Mouse (Mus musculus) urinary bladder, postnatal 4 days (tissue): ENCODE data around the gene 0610040J01Rik.

Experiments
- DNase-seq, 2 experiments: peaks; one replicate each; pipeline ENCODE4 v3.0.0; 2021 to 2022; ENCODE audit warnings: low spot score in 2 of 2

The 0610040J01Rik gene

GRCm38 (mm10) chr5:63903329-63903728, 91.2 kb downstream of the 0610040J01Rik start:
- DNase-seq = no peak

DNA sequence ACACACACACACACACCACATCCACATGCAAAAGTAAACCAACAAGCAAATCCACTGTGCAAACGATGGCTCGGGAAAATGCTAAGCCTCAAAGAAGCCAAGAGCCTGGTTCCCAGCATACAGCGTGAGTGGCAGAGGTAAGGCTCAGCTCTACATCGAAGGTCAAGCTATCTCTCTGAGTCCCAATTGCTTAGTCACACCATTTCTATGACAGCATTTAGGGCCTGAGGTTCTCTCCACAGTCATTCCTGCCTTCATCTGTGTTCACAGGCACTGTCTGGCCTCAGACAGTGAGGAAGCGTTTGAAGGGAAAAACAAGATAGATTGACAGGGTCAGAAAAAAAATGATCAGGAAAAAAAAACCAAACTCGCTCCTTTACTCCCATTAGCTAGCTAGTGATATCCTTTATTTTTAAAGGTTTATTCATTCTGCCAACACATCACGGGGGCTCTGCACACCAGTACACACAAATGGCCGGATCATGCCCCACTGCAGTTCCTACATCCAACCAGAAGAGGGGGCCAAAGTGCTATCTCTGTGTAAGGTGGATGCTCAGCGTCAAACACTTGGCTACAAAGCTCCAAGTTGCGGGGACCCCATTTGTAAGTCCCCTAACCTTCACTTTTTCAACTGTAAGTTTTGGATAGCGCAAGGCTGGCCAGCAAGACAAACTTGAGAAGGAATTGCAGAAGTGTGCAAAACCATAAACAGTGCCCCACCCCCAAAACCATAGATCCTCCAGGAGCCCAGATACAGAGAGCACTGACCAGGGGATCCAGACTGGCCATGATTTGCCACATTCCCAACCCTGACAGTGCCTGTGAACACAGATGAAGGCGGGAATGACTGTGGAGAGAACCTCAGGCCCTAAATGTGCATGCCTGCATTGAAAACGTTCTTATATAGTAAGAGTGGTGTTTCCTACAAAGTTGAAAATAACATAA, 94.3 kb downstream of the 0610040J01Rik start:
- peak; percentile 68 to 80 for DNase-seq

- DNase-seq = no peak
Observed at GRCm38 (mm10) chr5:63907513-63907912, 95.3 kb downstream of the 0610040J01Rik start.

DNA sequence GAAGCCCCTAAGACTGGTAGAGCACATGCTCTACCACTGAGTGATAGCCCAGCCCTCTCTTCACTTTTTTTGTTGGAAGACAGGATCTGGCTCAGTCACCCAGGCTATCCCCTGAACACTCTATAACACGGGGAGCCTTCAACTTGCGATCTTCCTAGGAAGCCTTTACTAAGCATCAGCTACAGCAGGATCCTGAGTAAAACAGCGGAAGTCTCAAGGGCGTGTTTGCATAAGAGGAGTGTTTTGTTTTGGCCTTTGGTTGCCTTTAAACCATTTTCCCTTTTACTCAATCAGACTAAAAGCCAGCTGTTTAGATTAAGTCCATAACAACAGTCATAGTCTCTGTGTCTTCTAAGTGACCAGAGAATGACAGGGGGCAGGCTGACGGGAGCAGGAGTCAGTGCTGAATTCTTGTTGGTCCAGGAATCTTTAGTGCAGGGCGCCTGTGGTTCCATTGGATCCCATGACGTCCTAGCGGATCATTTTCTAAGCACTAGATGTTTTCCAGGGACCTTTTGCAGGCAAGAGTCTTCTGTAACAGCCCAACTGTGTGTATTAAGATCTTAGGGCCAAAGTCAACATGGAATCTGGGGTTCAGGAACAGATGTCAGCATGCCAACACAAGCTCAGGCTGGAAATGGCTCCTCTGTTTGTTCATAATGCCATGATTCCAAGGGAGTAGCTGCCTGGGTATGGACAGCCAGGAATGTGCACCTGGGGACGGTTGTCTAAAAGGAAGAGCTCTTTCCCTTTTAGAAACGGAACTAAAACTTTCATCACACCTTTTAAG, 98.2 kb downstream of the 0610040J01Rik start:
- no peak for DNase-seq

GRCm38 (mm10) chr5:63914896-63915295, 102.7 kb downstream of the 0610040J01Rik start:
- DNase-seq = no peak

- no peak for DNase-seq
Observed at GRCm38 (mm10) chr5:63916457-63917139, 104.4 kb downstream of the 0610040J01Rik start.

- DNase-seq = no peak
Observed at GRCm38 (mm10) chr5:63918201-63918600, 106.0 kb downstream of the 0610040J01Rik start.

DNA sequence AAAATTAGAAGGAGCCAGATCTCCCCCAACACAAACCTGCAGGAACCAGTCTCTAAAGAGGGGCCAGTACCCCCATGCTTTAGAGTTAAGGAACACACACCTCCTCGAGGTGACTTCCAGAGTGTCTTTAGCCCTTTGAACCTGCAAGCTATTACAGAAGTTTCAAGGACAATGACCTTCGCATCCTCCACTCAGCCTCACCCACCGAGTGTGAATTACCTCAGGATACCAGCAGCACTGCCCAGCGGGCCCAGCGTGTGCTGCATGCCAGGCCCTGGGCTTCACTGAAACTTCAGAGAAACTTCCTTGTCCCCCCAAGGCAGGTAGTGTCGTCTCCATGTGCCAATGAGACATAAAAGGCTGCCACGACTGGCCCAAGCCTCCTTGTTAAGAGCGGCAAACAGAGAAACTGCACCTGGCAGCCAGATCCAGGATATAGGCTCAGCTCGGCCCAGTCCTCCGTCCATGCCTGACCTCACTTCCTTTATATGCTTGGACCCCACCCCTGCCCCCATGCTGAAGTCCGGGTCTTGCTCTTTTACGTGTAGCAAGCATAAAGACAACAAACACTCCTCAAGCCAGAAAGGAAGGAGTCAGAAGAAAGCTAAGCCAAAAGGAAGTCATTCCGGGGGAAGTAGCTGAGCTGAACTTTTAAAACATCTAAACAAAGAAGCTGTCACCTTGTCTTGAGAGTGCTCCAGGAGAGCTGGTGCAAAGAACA, 111.3 kb downstream of the 0610040J01Rik start:
- DNase-seq = no peak

- DNase-seq = no peak
Observed at GRCm38 (mm10) chr5:63925035-63925628, 113.0 kb downstream of the 0610040J01Rik start.

GRCm38 (mm10) chr5:63930824-63931358, 118.7 kb downstream of the 0610040J01Rik start:
- no peak for DNase-seq

- no peak for DNase-seq
Observed at GRCm38 (mm10) chr5:63932829-63933228, 120.7 kb downstream of the 0610040J01Rik start.

- no peak for DNase-seq
Observed at GRCm38 (mm10) chr5:63935581-63935980, 123.4 kb downstream of the 0610040J01Rik start.

- peak in 1 of 2 experiments; percentile 36 for DNase-seq
Observed at GRCm38 (mm10) chr5:63936740-63937139, 124.6 kb downstream of the 0610040J01Rik start.

- no peak for DNase-seq
Observed at GRCm38 (mm10) chr5:63938575-63938974, 126.4 kb downstream of the 0610040J01Rik start.

DNA sequence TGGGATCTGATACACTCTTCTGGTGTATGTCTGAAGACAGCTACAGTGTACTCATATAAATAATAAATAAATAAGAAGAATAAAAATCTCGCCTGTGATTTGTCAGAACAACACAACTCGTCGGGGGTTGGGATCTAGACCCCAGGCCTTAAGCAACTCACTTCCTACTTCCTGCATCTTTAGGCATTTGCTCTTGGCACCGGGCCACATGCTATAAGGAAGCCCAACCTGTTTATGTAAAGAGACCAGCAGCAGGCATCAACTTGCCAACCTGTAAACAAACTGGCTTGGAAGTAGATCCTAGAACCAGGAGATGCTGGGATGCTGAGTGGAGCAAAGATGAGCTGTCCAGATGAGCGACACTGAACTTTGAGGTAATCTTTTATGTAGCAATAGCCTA, 129.7 kb downstream of the 0610040J01Rik start:
- peak in 1 of 2 experiments; percentile 23 for DNase-seq

- no peak for DNase-seq
Observed at GRCm38 (mm10) chr5:63943291-63943690, 131.1 kb downstream of the 0610040J01Rik start.

GRCm38 (mm10) chr5:63947526-63947925, 135.4 kb downstream of the 0610040J01Rik start:
- no peak for DNase-seq

- DNase-seq = no peak
Observed at GRCm38 (mm10) chr5:63949195-63949594, 137.0 kb downstream of the 0610040J01Rik start.
